Mouse (Mus musculus): ENCODE results near the gene Mrps9.

DNA sequence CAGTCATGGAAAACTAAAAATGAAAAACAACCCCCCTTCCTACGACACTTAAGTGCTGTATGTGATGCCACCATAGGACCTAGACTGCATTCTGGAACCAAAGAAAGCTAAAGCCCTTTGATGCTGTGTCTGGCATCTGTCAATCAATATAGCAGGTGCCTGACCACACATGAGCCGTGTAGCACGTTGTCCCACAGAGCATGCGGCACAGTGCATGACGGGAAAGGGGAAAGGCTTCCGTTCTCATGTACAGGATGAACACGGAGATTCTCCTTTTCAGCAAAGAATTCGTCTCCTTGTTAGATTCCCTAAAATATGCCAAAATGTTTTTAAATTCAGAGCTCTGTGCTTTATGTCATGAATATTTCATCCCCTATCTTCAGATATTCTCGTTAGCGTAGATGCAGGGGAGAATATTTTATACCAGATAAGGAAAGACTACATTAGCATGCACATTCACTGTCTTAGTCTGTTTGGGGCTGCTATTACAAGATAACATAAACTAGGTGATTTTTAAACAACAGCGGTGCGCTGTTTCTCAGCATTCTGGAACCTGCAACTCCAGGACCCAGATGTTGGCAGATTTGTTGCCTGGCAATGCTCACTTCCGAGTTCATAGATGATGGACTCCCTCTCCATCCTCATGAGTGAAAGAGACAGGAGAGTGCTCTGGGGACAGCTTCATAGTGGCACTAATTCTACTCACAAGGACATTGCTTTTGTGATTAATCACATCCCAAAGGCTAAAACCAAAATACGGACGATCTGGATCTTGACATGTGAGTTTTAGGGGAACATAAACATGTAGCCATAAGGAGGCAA lies 36.0 kb upstream of the Mrps9 start:
- TF ChIP-seq POLR2A (IDR thresholded peaks at IDR 0.05; ENCODE audit: control insufficient read depth, extremely low read depth, insufficient read depth, low read length, poor library complexity) (no peak), CTCF (IDR thresholded peaks at IDR 0.05; ENCODE audit: borderline replicate concordance, control insufficient read depth, extremely low read depth, insufficient read depth, low read length, poor library complexity) (no peak)
